Mouse (Mus musculus): ENCODE results near the gene Rhot1. TPM values are rescaled to one million over a fixed set of nuclear protein-coding genes. Genes with fewer than 3 reads are reported as not detected.
A peak's percentile ranks its signal among the peaks of the same experiment; 100 is the strongest.

Rhot1 gene
- polyA plus RNA-seq (2015; fragmentation: Nextera tagmentation; extraction: Ambion mirVana), result 43.2 and 46.6 TPM in 2 replicates

- no peaks in the 10 kb centered on the region for H3K36me3 ChIP-seq
- ATAC-seq, result peak; percentile 96
- under 1% methylated on average over 78 of the region's 78 CpGs for WGBS
These were observed at the start of gene Rhot1 for GRCm38 (mm10) chr11:80208860-80209800. Gene Rhot1, plus strand, starts transcription at chr11:80209019.

DNA sequence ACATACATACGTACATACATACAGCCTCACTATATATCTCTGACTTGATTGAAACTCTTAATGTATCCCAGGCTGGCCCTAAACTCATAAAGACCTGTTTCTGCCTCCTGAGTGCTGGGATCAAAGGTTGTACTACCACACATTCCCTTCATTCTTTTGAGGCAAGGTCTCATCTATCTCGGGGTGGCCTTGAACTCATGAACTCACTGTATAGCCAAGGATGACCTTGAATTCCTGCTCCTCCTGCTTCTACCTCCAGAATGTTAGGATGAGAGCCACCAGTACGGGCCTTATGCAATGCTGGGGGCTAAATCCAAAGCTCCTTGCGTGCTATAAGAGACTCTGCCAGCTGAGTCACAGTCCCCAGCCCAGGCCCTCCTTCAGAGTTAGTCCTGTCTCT, 47.8 kb upstream of the Rhot1 start:
- Histone ChIP-seq H3K9me3 (no peaks in the 10 kb centered on the region), H3K9ac (no peak overlapping the region), H3K4me1 (replicated peaks) (no peaks in the 10 kb centered on the region), H3K27me3 (replicated peaks) (no peaks in the 10 kb centered on the region), H3K27ac (no peak overlapping the region), H3K4me2 (replicated peaks) (no peak overlapping the region), H3K36me3 (no peaks in the 10 kb centered on the region), H3K4me3 (replicated peaks) (no peak overlapping the region)
- ATAC-seq, result no peak
- WGBS, result 75% methylated on average over 4 of the region's 4 CpGs

More at GRCm38 (mm10) chr11:80208860-80209800, at the start of gene Rhot1:
- Histone ChIP-seq H3K4me2 (replicated peaks) (peak within 1 kb of the TSS; percentile 55), H3K4me1 (replicated peaks) (peaks cover 4% of the 10 kb centered on the region), H3K9ac (peak within 1 kb of the TSS; percentile 96), H3K27ac (peak within 1 kb of the TSS; percentile 98), H3K27me3 (replicated peaks) (no peaks in the 10 kb centered on the region), H3K9me3 (no peaks in the 10 kb centered on the region), H3K4me3 (replicated peaks) (peak within 1 kb of the TSS; percentile 99)

DNA sequence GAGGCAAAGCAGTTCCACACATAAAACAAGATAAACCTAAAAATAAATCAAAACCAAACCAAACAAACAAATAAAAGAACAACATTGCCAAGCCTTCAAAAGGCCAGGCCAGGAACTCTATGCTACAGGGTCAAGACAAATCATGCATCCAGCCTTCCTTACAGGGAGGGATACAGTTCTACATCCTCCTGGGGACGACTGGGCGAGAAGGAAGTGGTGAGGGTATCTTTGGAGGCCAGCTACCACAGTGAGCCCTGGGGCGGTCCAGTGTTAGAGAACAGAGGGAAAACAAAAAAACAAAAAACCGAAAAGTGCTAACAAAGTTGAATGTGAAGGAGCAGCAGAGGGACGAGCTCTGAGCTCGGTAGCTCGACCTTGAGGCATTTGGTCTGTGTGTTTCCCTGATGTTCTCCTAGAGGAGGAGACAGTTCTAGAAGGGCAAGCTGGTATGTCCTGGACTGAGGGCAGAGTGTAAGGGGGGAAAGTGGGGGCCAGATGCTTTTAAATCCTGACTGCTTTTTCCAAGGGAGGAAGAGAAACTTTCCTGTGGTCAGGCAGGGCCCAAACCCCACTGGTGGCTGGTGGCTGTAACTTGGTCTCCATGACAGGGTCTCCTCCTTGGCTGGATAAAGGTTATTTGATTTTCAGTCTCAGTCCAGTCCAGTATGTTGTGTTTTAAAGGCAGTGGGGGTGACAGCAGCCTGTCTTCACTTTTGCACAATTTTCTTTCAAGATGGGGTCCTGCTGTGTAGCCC, 45.3 kb upstream of the Rhot1 start:
- Histone ChIP-seq H3K27ac (no peak overlapping the region), H3K27me3 (replicated peaks) (no peaks in the 10 kb centered on the region), H3K4me2 (replicated peaks) (no peak overlapping the region), H3K9ac (no peak overlapping the region), H3K4me1 (replicated peaks) (no peaks in the 10 kb centered on the region), H3K4me3 (replicated peaks) (no peak overlapping the region), H3K9me3 (no peaks in the 10 kb centered on the region), H3K36me3 (no peaks in the 10 kb centered on the region)
- 63% methylated on average over 7 of the region's 7 CpGs for WGBS
- no peak for ATAC-seq

DNA sequence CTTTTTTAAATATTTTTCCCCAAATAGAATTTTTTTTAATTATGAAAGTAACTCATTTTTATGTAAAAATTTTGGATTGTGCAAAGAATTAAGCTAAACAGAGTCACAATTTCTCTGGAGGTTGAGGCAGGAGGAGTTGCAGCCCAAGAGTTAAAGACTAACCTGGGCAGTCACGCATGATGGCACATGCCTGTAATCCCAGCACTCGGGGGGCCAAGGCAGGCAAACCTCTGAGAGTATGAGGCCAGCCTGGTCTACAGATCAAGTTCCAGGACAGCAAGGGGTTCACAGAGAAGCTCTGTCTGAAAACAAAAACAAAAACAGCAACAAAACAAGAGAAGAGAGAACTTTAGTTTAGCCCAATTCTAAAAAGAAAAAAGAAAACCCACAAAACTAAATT, 44.6 kb upstream of the Rhot1 start:
- H3K27me3 ChIP-seq (replicated peaks), result no peaks in the 10 kb centered on the region
- H3K9ac ChIP-seq, result no peak overlapping the region
- H3K27ac ChIP-seq, result no peak overlapping the region
- WGBS, result 72% methylated on average over 2 of the region's 2 CpGs
- H3K4me3 ChIP-seq (replicated peaks), result no peak overlapping the region
- no peaks in the 10 kb centered on the region for H3K4me1 ChIP-seq (replicated peaks)
- no peaks in the 10 kb centered on the region for H3K9me3 ChIP-seq
- no peaks in the 10 kb centered on the region for H3K36me3 ChIP-seq
- H3K4me2 ChIP-seq (replicated peaks), result no peak overlapping the region
- ATAC-seq, result no peak

GRCm38 (mm10) chr11:80168121-80168520, 40.7 kb upstream of the Rhot1 start:
- H3K4me2 ChIP-seq (replicated peaks), result no peak overlapping the region
- no peak overlapping the region for H3K4me3 ChIP-seq (replicated peaks)
- WGBS, result 84% methylated on average over 9 of the region's 9 CpGs
- H3K27ac ChIP-seq, result no peak overlapping the region
- no peak overlapping the region for H3K9ac ChIP-seq
- no peaks in the 10 kb centered on the region for H3K4me1 ChIP-seq (replicated peaks)
- ATAC-seq, result no peak
- H3K9me3 ChIP-seq, result no peaks in the 10 kb centered on the region
- H3K27me3 ChIP-seq (replicated peaks), result no peaks in the 10 kb centered on the region
- H3K36me3 ChIP-seq, result no peaks in the 10 kb centered on the region

DNA sequence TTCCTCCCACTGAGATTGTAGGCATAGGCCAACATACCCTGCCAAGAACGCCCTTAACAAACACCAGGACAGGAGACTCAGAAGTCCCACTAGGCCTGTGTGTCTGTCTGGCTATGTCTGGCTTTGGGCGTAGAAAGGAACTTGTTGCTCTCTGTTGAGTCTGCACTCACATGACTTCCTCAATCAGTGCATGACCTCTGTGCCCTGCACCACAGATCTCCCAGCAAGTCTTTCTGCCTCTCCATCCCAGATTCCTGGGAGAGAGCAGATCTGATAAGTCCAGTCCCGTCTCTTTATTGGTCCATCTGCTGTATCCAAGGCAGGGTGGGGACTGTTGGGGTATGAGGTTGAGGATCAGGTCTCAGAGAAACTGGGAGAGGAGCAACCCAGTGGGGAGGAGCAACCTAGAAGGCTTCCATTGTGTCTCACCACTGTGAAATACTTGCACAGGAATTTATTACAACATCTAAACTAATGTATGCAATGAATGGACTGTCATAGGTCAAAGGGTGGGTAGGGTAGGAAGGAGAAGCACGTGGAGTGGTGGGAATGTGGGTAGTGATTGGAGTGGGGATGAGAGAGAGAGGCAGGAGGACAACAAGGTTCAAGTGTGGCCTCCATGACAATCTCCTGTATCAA, 40.1 kb upstream of the Rhot1 start:
- no peaks in the 10 kb centered on the region for H3K4me1 ChIP-seq (replicated peaks)
- H3K9ac ChIP-seq, result no peak overlapping the region
- WGBS, result 60% methylated on average over 4 of the region's 4 CpGs
- H3K36me3 ChIP-seq, result no peaks in the 10 kb centered on the region
- H3K9me3 ChIP-seq, result no peaks in the 10 kb centered on the region
- no peak overlapping the region for H3K4me2 ChIP-seq (replicated peaks)
- H3K4me3 ChIP-seq (replicated peaks), result no peak overlapping the region
- peak; percentile 62 for ATAC-seq
- no peaks in the 10 kb centered on the region for H3K27me3 ChIP-seq (replicated peaks)
- H3K27ac ChIP-seq, result no peak overlapping the region

DNA sequence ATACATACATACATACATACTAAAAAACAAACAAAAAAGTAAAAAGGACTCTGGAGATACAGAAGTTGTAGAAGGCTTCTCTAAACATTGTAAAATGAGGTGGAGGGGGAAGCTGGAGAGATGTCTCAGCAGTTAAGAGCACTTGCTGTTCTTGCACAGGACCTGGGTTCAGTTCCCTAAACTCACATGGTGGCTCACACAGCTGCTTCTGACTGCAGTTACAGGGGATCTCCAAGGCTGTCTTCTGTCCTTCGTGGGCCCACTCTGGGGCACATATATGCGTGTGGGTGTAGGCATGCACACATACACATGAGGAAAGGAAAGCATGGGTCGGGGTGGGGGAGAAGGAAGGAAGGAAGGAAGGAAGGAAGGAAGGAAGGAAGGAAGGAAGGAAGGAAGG, 39.2 kb upstream of the Rhot1 start:
- Histone ChIP-seq H3K4me2 (replicated peaks) (no peak overlapping the region), H3K4me1 (replicated peaks) (no peaks in the 10 kb centered on the region), H3K36me3 (no peaks in the 10 kb centered on the region), H3K27me3 (replicated peaks) (no peaks in the 10 kb centered on the region), H3K9ac (no peak overlapping the region), H3K27ac (no peak overlapping the region), H3K9me3 (no peaks in the 10 kb centered on the region), H3K4me3 (replicated peaks) (no peak overlapping the region)
- 80% methylated on average over 3 of the region's 3 CpGs for WGBS
- no peak for ATAC-seq

- ATAC-seq, result no peak
These were observed 38.5 kb upstream of the Rhot1 start for GRCm38 (mm10) chr11:80170351-80170750.

GRCm38 (mm10) chr11:80171884-80172283, 36.9 kb upstream of the Rhot1 start:
- no peak overlapping the region for H3K9ac ChIP-seq
- no peaks in the 10 kb centered on the region for H3K36me3 ChIP-seq
- H3K4me3 ChIP-seq (replicated peaks), result no peak overlapping the region
- WGBS, result 70% methylated on average over 4 of the region's 4 CpGs
- no peak overlapping the region for H3K4me2 ChIP-seq (replicated peaks)
- no peak overlapping the region for H3K27ac ChIP-seq
- no peaks in the 10 kb centered on the region for H3K4me1 ChIP-seq (replicated peaks)
- no peaks in the 10 kb centered on the region for H3K27me3 ChIP-seq (replicated peaks)
- ATAC-seq, result no peak
- no peaks in the 10 kb centered on the region for H3K9me3 ChIP-seq

More at GRCm38 (mm10) chr11:80170351-80170750, 38.5 kb upstream of the Rhot1 start:
- no peaks in the 10 kb centered on the region for H3K36me3 ChIP-seq
- no peak overlapping the region for H3K4me3 ChIP-seq (replicated peaks)
- 62% methylated on average over 5 of the region's 5 CpGs for WGBS
- H3K4me2 ChIP-seq (replicated peaks), result no peak overlapping the region
- H3K9ac ChIP-seq, result no peak overlapping the region
- no peaks in the 10 kb centered on the region for H3K27me3 ChIP-seq (replicated peaks)
- no peak overlapping the region for H3K27ac ChIP-seq
- no peaks in the 10 kb centered on the region for H3K9me3 ChIP-seq
- H3K4me1 ChIP-seq (replicated peaks), result no peaks in the 10 kb centered on the region

- Histone ChIP-seq H3K9me3 (no peaks in the 10 kb centered on the region), H3K4me3 (replicated peaks) (no peak overlapping the region), H3K27me3 (replicated peaks) (no peaks in the 10 kb centered on the region), H3K9ac (no peak overlapping the region), H3K27ac (no peak overlapping the region), H3K4me1 (replicated peaks) (no peaks in the 10 kb centered on the region), H3K4me2 (replicated peaks) (no peak overlapping the region), H3K36me3 (no peaks in the 10 kb centered on the region)
- 75% methylated on average over 11 of the region's 11 CpGs for WGBS
- ATAC-seq, result peak; percentile 39
These were observed 34.7 kb upstream of the Rhot1 start for GRCm38 (mm10) chr11:80173963-80174670.

GRCm38 (mm10) chr11:80176911-80177895, 31.6 kb upstream of the Rhot1 start:
- ATAC-seq, result no peak
- H3K4me1 ChIP-seq (replicated peaks), result no peaks in the 10 kb centered on the region
- no peaks in the 10 kb centered on the region for H3K27me3 ChIP-seq (replicated peaks)
- no peak overlapping the region for H3K4me3 ChIP-seq (replicated peaks)
- H3K36me3 ChIP-seq, result no peaks in the 10 kb centered on the region
- no peaks in the 10 kb centered on the region for H3K9me3 ChIP-seq
- no peak overlapping the region for H3K4me2 ChIP-seq (replicated peaks)
- no peak overlapping the region for H3K27ac ChIP-seq
- no peak overlapping the region for H3K9ac ChIP-seq
- 74% methylated on average over 11 of the region's 11 CpGs for WGBS
